Mouse (Mus musculus) frontal cortex, adult (tissue): ENCODE results near the gene Fam193b.
"Not testable (repeated sequence)": the region's sequence is repeated elsewhere in the genome, so short reads cannot be mapped to it uniquely, and the experiment has no call there.

Source experiments
- ATAC-seq: cut with Nextera tagmentation; 2 replicates; pipeline ENCODE4 v1.9.2; 2017; ENCODE audit warnings: mild to moderate bottlenecking, moderate library complexity, mixed read lengths; ENCODE audit not compliant: low TSS enrichment

Gene Fam193b

GRCm38 (mm10) chr13:55571027-55571751 is at the start of gene Fam193b:
Fam193b (minus strand) TSS chr13:55571120.
- peak; percentile 77 for ATAC-seq

- ATAC-seq = no peak
These were observed 49.4 kb upstream of the Fam193b start for GRCm38 (mm10) chr13:55620275-55620674.

GRCm38 (mm10) chr13:55619328-55619727 is 48.4 kb upstream of the Fam193b start:
- no peak for ATAC-seq

GRCm38 (mm10) chr13:55613471-55613870 is 42.6 kb upstream of the Fam193b start:
- ATAC-seq = no peak

GRCm38 (mm10) chr13:55611996-55612395 is 41.1 kb upstream of the Fam193b start:
- ATAC-seq = no peak

GRCm38 (mm10) chr13:55607624-55608006 is 36.7 kb upstream of the Fam193b start:
- ATAC-seq = no peak

GRCm38 (mm10) chr13:55606899-55607623 is 36.1 kb upstream of the Fam193b start:
- peak; percentile 75 for ATAC-seq

- no peak for ATAC-seq
These were observed 33.7 kb upstream of the Fam193b start for GRCm38 (mm10) chr13:55604606-55605005.

GRCm38 (mm10) chr13:55601611-55602010 is 30.7 kb upstream of the Fam193b start:
- ATAC-seq = no peak; the same call in 1 of the 2 replicates

GRCm38 (mm10) chr13:55600657-55601056 is 29.7 kb upstream of the Fam193b start:
- ATAC-seq = no peak

GRCm38 (mm10) chr13:55599566-55600540 is 28.9 kb upstream of the Fam193b start, which contains the start of gene B4galt7:
B4galt7 (plus strand) TSS chr13:55599896.
- ATAC-seq = peak; percentile 72

GRCm38 (mm10) chr13:55596802-55597201 is 25.9 kb upstream of the Fam193b start:
- peak; percentile 23; the same call in 1 of the 2 replicates for ATAC-seq

- ATAC-seq = peak; percentile 51
These were observed 24.5 kb upstream of the Fam193b start for GRCm38 (mm10) chr13:55595375-55595774.

GRCm38 (mm10) chr13:55593254-55593747 is 22.4 kb upstream of the Fam193b start:
- ATAC-seq = peak; percentile 5

GRCm38 (mm10) chr13:55592512-55593253 is 21.8 kb upstream of the Fam193b start:
- peak; percentile 93 for ATAC-seq

- ATAC-seq = no peak
These were observed 21.1 kb upstream of the Fam193b start for GRCm38 (mm10) chr13:55591961-55592490.

- no peak for ATAC-seq
These were observed 7.2 kb upstream of the Fam193b start for GRCm38 (mm10) chr13:55578086-55578485.

- ATAC-seq = not testable (repeated sequence)
These were observed 6.0 kb upstream of the Fam193b start for GRCm38 (mm10) chr13:55576872-55577271.

- no peak for ATAC-seq
These were observed 5.0 kb upstream of the Fam193b start for GRCm38 (mm10) chr13:55575932-55576331.

- ATAC-seq = no peak
These were observed 3.4 kb upstream of the Fam193b start for GRCm38 (mm10) chr13:55574321-55574720.

- no peak for ATAC-seq
These were observed 2.5 kb upstream of the Fam193b start, which contains the start of gene Tmed9 for GRCm38 (mm10) chr13:55573432-55573831. Tmed9 (plus strand) TSS chr13:55573732.
